Mouse (Mus musculus) ovary, postnatal 36 days (tissue): Measurements from ENCODE around the gene Zfyve9.

ENCODE experiments used
- DNase-seq: peaks from one replicate; pipeline ENCODE4 v3.0.0; 2022; ENCODE audit warnings: low spot score, mixed read lengths

Zfyve9 gene

DNA sequence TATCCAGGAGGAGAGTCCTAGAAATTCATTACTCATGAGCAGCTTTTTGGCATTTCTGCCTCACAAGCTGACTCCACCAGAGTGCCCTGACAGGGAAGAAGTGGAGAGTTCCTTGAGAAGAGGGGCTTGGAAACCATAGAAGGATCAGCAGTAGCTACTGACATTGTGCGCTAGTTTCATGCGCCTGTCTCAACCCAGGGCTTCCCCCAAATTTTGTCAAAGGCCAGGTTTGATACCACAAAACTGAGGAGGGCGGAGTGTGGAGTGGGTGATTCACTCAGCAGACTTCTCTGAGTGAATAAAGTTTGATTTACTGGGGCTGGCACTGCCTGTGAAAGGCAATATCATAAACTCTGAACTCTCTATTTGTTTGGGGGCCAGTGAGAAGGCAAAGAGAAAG, 171.9 kb downstream of the Zfyve9 start:
- DNase-seq = no peak

DNA sequence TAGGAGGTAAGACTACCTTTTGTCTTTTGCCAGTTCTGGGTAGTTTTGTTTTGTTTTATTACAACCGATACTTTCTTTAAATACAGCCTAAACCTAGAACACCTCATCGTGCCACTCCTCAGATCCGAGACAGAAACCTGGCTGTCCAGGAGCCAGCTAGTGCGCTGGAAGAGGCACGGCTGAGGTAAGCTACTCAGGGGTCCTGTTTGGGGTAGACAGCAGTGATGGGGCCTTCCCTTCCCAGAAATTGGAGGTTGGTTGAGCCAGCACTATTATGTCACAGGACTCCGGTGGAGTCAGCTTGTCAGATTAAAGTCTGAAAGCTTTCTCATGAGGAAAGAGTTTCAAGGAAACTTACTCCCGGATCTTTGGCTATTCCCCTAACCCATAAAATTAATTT, 178.7 kb downstream of the Zfyve9 start:
- DNase-seq = no peak

DNA sequence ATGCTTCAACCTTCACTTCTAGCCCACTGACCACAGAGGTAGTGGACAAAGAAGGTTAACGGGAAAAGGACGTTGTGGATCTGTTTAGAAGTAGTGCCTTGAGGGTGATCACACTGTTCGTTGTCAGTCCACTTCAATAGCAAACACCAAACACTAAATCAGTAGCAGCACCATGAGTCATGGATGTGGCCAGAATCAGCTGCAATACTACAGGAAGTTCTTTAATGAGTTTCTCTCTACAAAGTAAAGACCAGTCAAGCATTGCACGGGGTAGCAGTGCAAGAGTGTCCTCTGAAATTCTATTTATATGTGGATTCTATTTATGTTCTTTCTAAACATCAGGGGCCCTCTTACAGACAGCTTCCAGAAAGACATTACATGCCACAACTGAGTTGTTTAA, 182.3 kb downstream of the Zfyve9 start:
- DNase-seq = no peak

GRCm38 (mm10) chr4:108595785-108596184, 184.8 kb downstream of the Zfyve9 start:
- DNase-seq = no peak

GRCm38 (mm10) chr4:108593376-108593775, 187.2 kb downstream of the Zfyve9 start:
- DNase-seq = no peak
